Mouse (Mus musculus) right cerebral cortex, adult 18-20 months (tissue): ENCODE data around the gene Arhgap27.
"Not testable (repeated sequence)": the region's sequence is repeated elsewhere in the genome, so short reads cannot be mapped to it uniquely, and the experiment has no call there.

Experiments
- DNase-seq: peaks from one replicate; pipeline ENCODE4 v3.0.0; 2022; ENCODE audit warnings: mixed read lengths

Arhgap27 gene

GRCm38 (mm10) chr11:103331502-103332185 lies 31.8 kb downstream of the Arhgap27 start:
- DNase-seq = no peak

- DNase-seq = no peak
Measured at GRCm38 (mm10) chr11:103330651-103331319, 32.7 kb downstream of the Arhgap27 start.

GRCm38 (mm10) chr11:103326950-103327349 lies 36.5 kb downstream of the Arhgap27 start:
- DNase-seq = peak; percentile 64

GRCm38 (mm10) chr11:103325172-103325571 lies 38.3 kb downstream of the Arhgap27 start:
- DNase-seq = peak; percentile 58

GRCm38 (mm10) chr11:103324723-103325122 lies 38.8 kb downstream of the Arhgap27 start:
- DNase-seq = no peak

- DNase-seq = not testable (repeated sequence)
Measured at GRCm38 (mm10) chr11:103322832-103323231, 40.7 kb downstream of the Arhgap27 start.

GRCm38 (mm10) chr11:103320646-103321045 lies 42.8 kb downstream of the Arhgap27 start:
- no peak for DNase-seq

- DNase-seq = no peak
Measured at GRCm38 (mm10) chr11:103320196-103320595, 43.3 kb downstream of the Arhgap27 start.

GRCm38 (mm10) chr11:103318042-103318441 lies 45.5 kb downstream of the Arhgap27 start:
- DNase-seq = no peak

GRCm38 (mm10) chr11:103315379-103315778 lies 48.1 kb downstream of the Arhgap27 start:
- DNase-seq = no peak

GRCm38 (mm10) chr11:103314736-103315374 lies 48.6 kb downstream of the Arhgap27 start:
- DNase-seq = no peak

GRCm38 (mm10) chr11:103313542-103313941 lies 50.0 kb downstream of the Arhgap27 start:
- no peak for DNase-seq

- DNase-seq = no peak
Measured at GRCm38 (mm10) chr11:103312655-103313255, 50.7 kb downstream of the Arhgap27 start.

- DNase-seq = no peak
Measured at GRCm38 (mm10) chr11:103311960-103312611, 51.4 kb downstream of the Arhgap27 start.

- no peak for DNase-seq
Measured at GRCm38 (mm10) chr11:103309956-103310574, 53.4 kb downstream of the Arhgap27 start.

GRCm38 (mm10) chr11:103307910-103308309 lies 55.6 kb downstream of the Arhgap27 start:
- no peak for DNase-seq

GRCm38 (mm10) chr11:103304525-103304924 lies 59.0 kb downstream of the Arhgap27 start:
- no peak for DNase-seq

- DNase-seq = no peak
Measured at GRCm38 (mm10) chr11:103294772-103295171, 68.7 kb downstream of the Arhgap27 start.

- no peak for DNase-seq
Measured at GRCm38 (mm10) chr11:103294066-103294465, 69.4 kb downstream of the Arhgap27 start.

- DNase-seq = no peak
Measured at GRCm38 (mm10) chr11:103292890-103293287, 70.6 kb downstream of the Arhgap27 start.

- DNase-seq = no peak
Measured at GRCm38 (mm10) chr11:103292152-103292889, 71.2 kb downstream of the Arhgap27 start.

GRCm38 (mm10) chr11:103290841-103291240 lies 72.7 kb downstream of the Arhgap27 start:
- not testable (repeated sequence) for DNase-seq
